Mouse (Mus musculus) kidney, embryonic 16.5 days (tissue): ENCODE measurements at regions not wholly inside any gene's neighbourhood (a gene's known extent, or its start where the extent isn't known, plus 50 kb on each side); places are given as distances from the start of the nearest gene placed in this dataset.

Experiments
- ATAC-seq: fragments of 200-750 bp; cut with Nextera tagmentation; 2 replicates; pipeline ENCODE4 v1.8.0; 2017; ENCODE audit warnings: moderate TSS enrichment; ENCODE audit not compliant: low FRiP score, low TSS enrichment
- H3K27ac ChIP-seq: fragments of 300-500 bp; sonication (generic); 2 replicates; pipeline ENCODE4 v1.5.1; 2014; ENCODE audit warnings: low read length
- H3K27me3 ChIP-seq: fragments of 300-500 bp; sonication (generic); 2 replicates; pipeline ENCODE4 v1.6.1; 2014; ENCODE audit warnings: low read length, control low read depth, mixed read lengths; ENCODE audit not compliant: insufficient read depth
- H3K36me3 ChIP-seq: fragments of 300-500 bp; sonication (generic); 2 replicates; pipeline ENCODE4 v1.6.1; 2014; ENCODE audit warnings: low read length, control low read depth, mixed read lengths; ENCODE audit not compliant: insufficient read depth
- H3K4me1 ChIP-seq: fragments of 300-500 bp; sonication (generic); 2 replicates; pipeline ENCODE4 v1.6.1; 2014; ENCODE audit warnings: low read length, control low read depth, mixed read lengths; ENCODE audit not compliant: insufficient read depth
- H3K4me2 ChIP-seq: fragments of 300-500 bp; sonication (generic); replicated peaks from 2 replicates; pipeline ENCODE4 v1.6.1; 2014; ENCODE audit warnings: low read depth, low read length
- H3K4me3 ChIP-seq: fragments of 300-500 bp; sonication (generic); 2 replicates; pipeline ENCODE4 v1.5.1; 2014; ENCODE audit warnings: mild to moderate bottlenecking, low read length
- H3K9ac ChIP-seq: fragments of 300-500 bp; sonication (generic); replicated peaks from 2 replicates; pipeline ENCODE4 v1.6.1; 2014; ENCODE audit warnings: low read length
- H3K9me3 ChIP-seq: fragments of 300-500 bp; sonication (generic); 2 replicates; pipeline ENCODE4 v1.6.1; 2016; ENCODE audit warnings: low read length, control low read depth
- WGBS: fragments of 180-500 bp; shearing (Covaris S2); extraction: QIAGEN DNeasy Blood & Tissue Kit; methylation state at CpG from one replicate; pipeline ENCODE4 v1.1.7; 2014; 5-methylcytosine and 5-hydroxymethylcytosine counted together

DNA sequence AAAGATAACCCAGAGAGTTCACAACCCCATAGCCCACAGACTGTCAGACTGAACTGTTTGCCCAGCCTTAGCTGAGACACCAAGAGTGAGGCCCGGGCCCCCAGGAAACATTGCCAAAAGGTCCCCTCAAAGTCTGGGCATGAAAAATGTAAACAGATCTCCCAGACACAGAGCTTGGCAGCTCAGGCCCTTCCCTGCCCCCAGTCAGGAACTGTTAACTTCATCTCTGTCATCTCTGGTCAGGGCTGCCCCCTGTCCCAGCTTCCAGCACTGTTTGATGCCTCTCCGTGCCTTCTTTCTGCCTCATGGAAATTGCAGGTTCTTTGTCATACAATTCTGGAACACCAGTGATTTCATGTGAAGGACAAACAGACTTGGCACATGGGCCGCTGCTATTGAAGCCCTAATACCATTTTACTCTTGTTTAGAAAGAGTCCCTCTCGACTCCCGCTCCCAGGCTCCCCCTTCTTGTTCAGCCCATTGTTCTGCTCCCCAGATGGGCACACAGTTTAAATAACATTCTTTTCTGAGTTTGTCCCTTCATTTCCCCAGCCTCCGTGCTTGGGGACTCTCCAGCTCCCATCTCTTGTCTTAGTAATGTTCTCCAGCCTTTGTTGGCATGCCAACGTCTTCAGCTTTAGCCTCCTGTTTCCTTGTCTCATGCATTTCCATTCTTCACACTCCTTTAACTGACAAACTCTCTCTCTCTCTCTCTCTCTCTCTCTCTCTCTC, 100.4 kb upstream of the Ranbp3l start:
- H3K9ac ChIP-seq = no peak overlapping the region
- no peaks in the 10 kb centered on the region for H3K4me1 ChIP-seq
- H3K27ac ChIP-seq = no peak overlapping the region
- no peaks in the 10 kb centered on the region for H3K27me3 ChIP-seq
- H3K4me2 ChIP-seq = no peak overlapping the region
- no peak for ATAC-seq
- 70% methylated on average over 7 of the region's 7 CpGs for WGBS
- no peaks in the 10 kb centered on the region for H3K9me3 ChIP-seq
- no peaks in the 10 kb centered on the region for H3K36me3 ChIP-seq
- H3K4me3 ChIP-seq = no peak overlapping the region

DNA sequence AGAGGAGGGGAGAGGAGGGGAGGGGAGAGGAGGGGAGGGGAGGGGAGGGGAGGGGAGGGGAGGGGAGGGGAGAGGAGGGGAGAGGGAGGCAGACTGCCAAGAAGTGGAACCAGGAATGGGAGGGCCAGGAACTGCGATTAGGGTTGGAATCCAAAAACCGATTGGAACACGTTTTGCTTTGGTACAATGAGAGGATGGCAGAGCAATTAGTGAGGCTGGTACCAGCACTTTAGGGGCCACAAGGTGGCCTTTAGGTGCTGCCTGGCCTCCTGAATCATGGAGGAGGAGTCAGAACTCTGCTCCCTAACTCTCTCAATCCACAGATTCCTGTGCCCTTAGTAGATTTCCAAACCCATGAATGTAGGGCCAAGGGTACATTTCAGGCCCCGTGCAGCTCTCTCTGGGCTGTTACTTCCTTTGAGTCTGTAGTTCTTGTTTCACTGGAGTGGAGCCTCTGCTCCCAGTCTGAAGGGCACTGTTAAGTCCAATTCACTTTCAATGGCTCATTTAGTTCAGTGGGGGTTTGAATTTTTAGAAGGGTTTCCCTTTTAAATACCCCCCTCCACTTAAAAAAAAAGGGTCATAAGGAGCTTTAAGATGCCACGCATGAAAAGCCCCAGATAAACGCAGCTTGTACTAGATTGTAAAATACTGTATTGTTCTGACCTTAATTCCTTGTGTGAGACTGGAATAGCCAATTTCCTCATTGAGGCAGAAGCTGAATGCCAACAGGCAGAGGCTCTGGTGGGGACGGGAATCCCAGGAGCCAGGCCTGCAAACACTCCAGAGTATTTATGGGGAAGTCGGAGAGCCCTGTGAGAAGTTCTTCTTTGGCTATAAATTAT, 102.4 kb upstream of the Ranbp3l start:
- Histone ChIP-seq H3K9ac (no peak overlapping the region), H3K4me1 (no peaks in the 10 kb centered on the region), H3K27ac (peak overlapping the region; percentile 66), H3K9me3 (no peaks in the 10 kb centered on the region), H3K4me3 (no peak overlapping the region), H3K27me3 (no peaks in the 10 kb centered on the region), H3K36me3 (no peaks in the 10 kb centered on the region), H3K4me2 (no peak overlapping the region)
- WGBS = 47% methylated on average over 8 of the region's 8 CpGs
- 0 out of 2 replicates have a peak, but pooled peaks have one; percentile 31 for ATAC-seq

DNA sequence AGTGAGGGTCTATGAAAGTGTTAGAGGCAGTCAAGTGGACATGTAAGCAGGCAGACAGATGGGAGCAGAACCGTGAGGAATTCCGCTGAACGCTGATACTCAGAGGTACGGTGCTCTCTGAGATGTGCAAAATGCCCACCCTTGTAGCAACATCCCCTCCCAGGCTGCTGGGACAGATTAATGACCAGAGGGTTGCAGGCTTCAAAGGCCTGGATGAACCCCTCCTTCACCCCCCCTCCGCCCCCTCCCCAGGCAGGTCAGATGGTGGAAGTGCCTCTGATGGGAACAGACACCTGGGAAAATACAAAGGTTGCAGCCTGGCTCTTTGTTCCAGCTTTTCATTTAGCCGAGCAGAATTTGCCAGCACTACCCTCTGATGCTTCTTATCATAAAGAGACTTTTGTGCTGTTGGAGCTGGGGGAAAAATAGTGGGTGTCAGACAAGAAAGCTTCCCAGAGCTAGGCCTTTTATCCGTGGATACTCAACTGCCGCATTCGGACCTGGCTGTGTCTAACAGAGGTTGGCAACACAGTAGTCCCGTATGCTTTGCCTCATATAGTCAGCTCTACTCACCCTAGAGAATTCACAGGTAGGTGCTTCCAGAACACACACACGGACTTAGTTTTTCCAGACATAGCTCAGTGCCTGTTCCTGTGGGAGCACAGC, 111.2 kb upstream of the Ranbp3l start:
- no peak overlapping the region for H3K4me2 ChIP-seq
- WGBS = 33% methylated on average over 11 of the region's 11 CpGs
- ATAC-seq = peak; percentile 80
- H3K9me3 ChIP-seq = peaks cover 8% of the 10 kb centered on the region
- H3K27ac ChIP-seq = peak overlapping the region; percentile 27; the same call in 1 of the 2 replicates
- H3K4me1 ChIP-seq = no peaks in the 10 kb centered on the region
- no peaks in the 10 kb centered on the region for H3K27me3 ChIP-seq
- no peak overlapping the region for H3K4me3 ChIP-seq
- no peaks in the 10 kb centered on the region for H3K36me3 ChIP-seq
- H3K9ac ChIP-seq = no peak overlapping the region

DNA sequence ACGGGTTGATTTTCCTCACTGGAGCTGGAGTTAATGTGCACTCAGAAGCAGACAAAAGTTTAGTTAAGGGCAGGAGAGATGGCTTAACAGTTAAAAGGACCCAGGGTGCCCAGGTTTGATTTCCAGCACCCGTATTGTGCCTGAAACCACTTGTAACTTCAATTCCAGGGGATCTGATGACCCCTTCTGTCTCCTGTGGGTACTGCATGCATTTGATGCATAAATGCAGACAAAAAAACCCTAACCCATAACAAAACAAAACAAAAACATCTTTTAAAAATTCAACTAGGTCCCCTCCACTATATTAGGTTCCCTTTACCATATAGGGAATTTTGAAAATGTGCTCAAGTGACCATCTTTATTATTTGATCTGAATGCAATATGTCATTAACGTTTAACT, 112.2 kb upstream of the Ranbp3l start:
- no peak overlapping the region for H3K27ac ChIP-seq
- 92% methylated on average over 3 of the region's 3 CpGs for WGBS
- no peak overlapping the region for H3K4me3 ChIP-seq
- no peaks in the 10 kb centered on the region for H3K4me1 ChIP-seq
- no peak for ATAC-seq
- no peaks in the 10 kb centered on the region for H3K27me3 ChIP-seq
- no peak overlapping the region for H3K4me2 ChIP-seq
- no peaks in the 10 kb centered on the region for H3K36me3 ChIP-seq
- peaks cover 8% of the 10 kb centered on the region for H3K9me3 ChIP-seq
- no peak overlapping the region for H3K9ac ChIP-seq

DNA sequence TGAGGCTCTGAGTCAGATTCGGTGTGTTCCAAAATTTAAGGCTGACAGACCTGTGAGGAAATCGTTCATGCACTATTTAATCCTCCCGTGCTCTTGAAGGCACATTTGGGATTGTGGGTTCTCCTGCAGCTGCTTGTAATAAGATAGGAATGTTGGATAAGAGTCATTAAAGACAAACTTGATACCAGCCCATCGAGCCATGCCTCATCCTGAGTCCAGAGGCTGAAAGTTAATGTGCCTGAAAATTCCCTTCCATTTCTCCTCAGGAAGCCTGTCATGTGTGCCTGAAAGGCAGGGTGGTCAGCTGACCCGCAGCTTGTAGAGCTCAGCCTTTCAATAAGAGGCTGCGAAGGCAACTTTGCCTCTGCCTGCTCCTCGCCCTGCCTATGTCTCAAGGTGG, 113.4 kb upstream of the Ranbp3l start:
- H3K9me3 ChIP-seq = peaks cover 6% of the 10 kb centered on the region
- 37% methylated on average over 7 of the region's 7 CpGs for WGBS

DNA sequence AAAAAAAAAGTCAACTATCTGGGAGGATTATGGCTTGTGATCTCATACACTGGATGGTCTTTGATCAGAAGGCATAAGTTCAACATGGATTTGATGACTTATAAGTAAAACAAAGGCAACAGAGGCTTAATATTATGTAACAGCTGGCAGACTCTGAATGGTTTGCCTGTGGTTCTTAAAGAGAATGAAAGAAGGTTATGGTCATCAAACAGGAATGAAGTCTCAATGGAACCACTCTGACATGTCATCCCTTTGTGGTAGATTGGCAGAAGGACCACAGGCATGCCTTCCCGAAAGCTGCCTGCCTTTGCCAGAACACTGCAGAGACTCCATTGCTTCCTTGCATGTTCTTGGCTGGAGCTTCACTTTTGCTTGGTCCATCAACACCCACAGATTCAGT, 116.8 kb upstream of the Ranbp3l start:
- Histone ChIP-seq H3K36me3 (no peaks in the 10 kb centered on the region), H3K4me3 (no peak overlapping the region), H3K9me3 (peaks cover 6% of the 10 kb centered on the region), H3K4me1 (no peaks in the 10 kb centered on the region), H3K9ac (no peak overlapping the region), H3K4me2 (no peak overlapping the region), H3K27ac (no peak overlapping the region), H3K27me3 (no peaks in the 10 kb centered on the region)
- no peak for ATAC-seq
- WGBS = 100% methylated on average over 1 of the region's 1 CpGs

More for the DNA sequence above, 113.4 kb upstream of the Ranbp3l start:
- Histone ChIP-seq H3K4me3 (no peak overlapping the region), H3K4me1 (no peaks in the 10 kb centered on the region), H3K4me2 (no peak overlapping the region; the same call in 1 of the 2 replicates), H3K9ac (no peak overlapping the region), H3K27ac (no peak overlapping the region), H3K36me3 (no peaks in the 10 kb centered on the region), H3K27me3 (no peaks in the 10 kb centered on the region)
- peak; percentile 91 for ATAC-seq

DNA sequence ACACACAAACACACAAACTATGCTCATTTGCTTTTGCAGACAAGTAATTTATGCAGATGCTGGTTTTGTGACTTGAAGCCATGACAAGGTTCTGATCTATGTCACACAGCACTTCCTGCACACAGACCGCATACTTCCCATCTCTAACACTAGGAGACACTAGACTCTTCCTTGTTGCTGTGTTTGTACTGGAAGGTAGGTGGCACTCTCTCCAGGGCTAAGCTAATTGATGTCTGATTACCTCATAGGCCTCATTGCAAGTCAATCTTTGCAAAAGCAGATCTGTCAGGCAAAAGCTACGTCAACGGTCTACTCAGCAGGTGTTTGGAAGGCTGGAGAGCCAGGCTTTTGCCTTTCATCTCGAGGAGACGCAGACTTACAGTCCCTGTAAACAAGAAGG, 118.3 kb upstream of the Ranbp3l start:
- no peak overlapping the region for H3K4me3 ChIP-seq
- H3K4me2 ChIP-seq = no peak overlapping the region
- no peaks in the 10 kb centered on the region for H3K9me3 ChIP-seq
- H3K27ac ChIP-seq = no peak overlapping the region
- no peak for ATAC-seq
- WGBS = 54% methylated on average over 5 of the region's 5 CpGs
- no peaks in the 10 kb centered on the region for H3K36me3 ChIP-seq
- no peaks in the 10 kb centered on the region for H3K27me3 ChIP-seq
- H3K4me1 ChIP-seq = no peaks in the 10 kb centered on the region
- no peak overlapping the region for H3K9ac ChIP-seq

DNA sequence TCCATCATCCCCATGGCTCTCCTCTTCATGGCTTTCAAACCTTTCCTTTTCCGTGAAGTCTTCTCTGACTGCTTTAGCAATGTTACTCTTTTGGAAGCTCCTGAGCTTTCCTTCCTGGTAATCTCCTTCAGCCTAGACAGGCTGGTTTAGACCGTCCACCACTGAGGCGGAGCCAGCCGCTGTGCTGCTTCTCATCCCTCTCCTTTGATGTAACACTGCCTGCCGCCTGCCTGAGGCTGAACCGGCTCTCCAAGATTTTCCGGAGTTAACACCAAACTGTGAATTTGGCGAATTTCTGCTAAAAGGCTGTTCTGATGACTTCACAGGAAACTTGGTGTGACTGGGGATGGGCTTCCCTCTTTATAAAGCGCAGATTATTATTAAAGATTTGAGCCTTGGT, 125.6 kb upstream of the Ranbp3l start:
- ATAC-seq = no peak
- no peak overlapping the region for H3K4me2 ChIP-seq
- H3K27me3 ChIP-seq = no peaks in the 10 kb centered on the region
- H3K36me3 ChIP-seq = no peaks in the 10 kb centered on the region
- H3K27ac ChIP-seq = no peak overlapping the region
- 28% methylated on average over 9 of the region's 9 CpGs for WGBS
- H3K9me3 ChIP-seq = no peaks in the 10 kb centered on the region
- 0 out of 2 replicates have a peak, but pooled peaks cover 4% of the 10 kb centered on the region for H3K4me1 ChIP-seq
- no peak overlapping the region for H3K4me3 ChIP-seq
- no peak overlapping the region for H3K9ac ChIP-seq

DNA sequence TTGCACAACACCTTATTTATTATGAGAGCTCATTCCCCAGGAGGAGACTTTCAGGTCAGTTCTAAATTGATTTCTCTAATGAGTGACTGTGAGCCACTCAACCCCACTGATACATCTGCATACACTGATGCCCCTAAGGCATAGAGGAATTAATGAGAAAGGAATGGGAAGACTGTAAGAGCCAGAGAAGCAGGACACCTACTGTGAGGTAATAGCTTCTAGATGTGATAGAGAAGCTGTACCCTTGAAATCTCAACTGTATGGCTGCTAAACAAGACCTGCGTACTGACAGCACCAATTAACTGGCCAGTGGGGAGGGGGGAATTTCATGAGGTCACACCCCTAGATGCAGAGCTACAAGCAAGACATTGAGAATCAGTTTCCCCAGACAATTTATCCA, 128.3 kb upstream of the Ranbp3l start:
- Histone ChIP-seq H3K4me3 (no peak overlapping the region), H3K27ac (no peak overlapping the region), H3K27me3 (no peaks in the 10 kb centered on the region), H3K36me3 (no peaks in the 10 kb centered on the region), H3K4me2 (no peak overlapping the region), H3K9ac (no peak overlapping the region), H3K9me3 (no peaks in the 10 kb centered on the region), H3K4me1 (0 out of 2 replicates have a peak, but pooled peaks cover 4% of the 10 kb centered on the region)
- ATAC-seq = no peak
- WGBS = 89% methylated on average over 1 of the region's 1 CpGs
